ENCODE assay signal across 12 mouse cellular contexts in the genomic region with DNA sequence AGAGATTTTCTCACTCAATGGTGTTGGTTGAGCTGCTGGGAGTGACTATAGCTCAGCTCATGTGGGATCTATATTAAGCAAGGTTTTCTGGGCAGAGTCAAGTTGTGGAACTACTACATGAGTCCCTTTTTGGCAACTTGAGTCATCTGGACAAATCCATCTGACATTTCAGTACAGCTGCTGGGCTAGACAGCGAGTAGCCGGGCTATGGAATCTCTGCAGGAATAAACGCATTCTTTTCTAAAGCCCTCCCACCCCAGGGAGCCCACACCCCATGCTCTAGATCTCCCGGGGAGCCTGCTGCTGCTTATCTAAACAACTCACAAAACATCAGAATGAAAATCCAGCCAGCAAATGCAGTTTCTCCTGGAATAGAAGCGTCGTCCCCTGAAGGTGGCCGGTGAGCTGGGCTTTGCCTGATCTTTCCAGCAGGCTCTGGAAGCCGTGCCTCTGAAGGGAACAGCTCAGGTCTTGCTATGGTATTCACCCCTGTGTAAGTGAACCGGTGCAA. TPM values are rescaled to one million over a fixed set of nuclear protein-coding genes. Genes with fewer than 3 reads are reported as not detected.
DNase-seq lines count a peak whose midpoint lies in the region; ATAC-seq and TF ChIP-seq lines count a peak whose summit lies in the region.
"Had no signal": no experiment of that assay in that cellular context is flagged by ENCODE, and none has a peak within 500 bp of the region (broad histone marks: within the 10 kb centered on the region; RNA-seq: fewer than 3 reads in every experiment).

A gene (minus strand): TSS at position 49 of the 511 bp plus-strand sequence.

- no peaks in the 10 kb centered on the region for H3K9me3 ChIP-seq in stomach, embryonic 15.5 days
- no peaks in the 10 kb centered on the region for H3K9me3 ChIP-seq in stomach, postnatal 0 days (ENCODE audit: control insufficient read depth, low read length)
- H3K9me3 ChIP-seq in midbrain, embryonic 15.5 days: no peaks in the 10 kb centered on the region

- no peak for TF ChIP-seq POLR2A in thymus, adult 2 months (IDR thresholded peaks at IDR 0.05; ENCODE audit: control insufficient read depth, extremely low read depth, insufficient read depth, low read length, poor library complexity)

- no peak within 1 kb of the TSS for H3K9ac ChIP-seq in stomach, embryonic 15.5 days
- no peak within 1 kb of the TSS for H3K9ac ChIP-seq in stomach, postnatal 0 days (ENCODE audit: low read length)
- H3K9ac ChIP-seq in midbrain, embryonic 15.5 days: no peak within 1 kb of the TSS
- H3K9ac ChIP-seq: hindbrain, embryonic 14.5 days had no signal

- peak; percentile 23 to 27 for DNase-seq in frontal cortex, postnatal 36 days (ENCODE audit: low spot score in 2 of 2)
- no peak for DNase-seq in frontal cortex, postnatal 14 days (ENCODE audit: low spot score in 2 of 2)
- DNase-seq in stomach, postnatal 0 days (ENCODE audit: low spot score): no peak
- no peak for DNase-seq in heart, postnatal 25 days (ENCODE audit: low spot score)
- no peak for DNase-seq in thymus, adult 2 months
- no peak for DNase-seq in adrenal gland, adult 2 months
- DNase-seq: layer of hippocampus, adult 9-11 months had no signal

- no peaks in the 10 kb centered on the region for H3K27me3 ChIP-seq in stomach, embryonic 15.5 days (replicated peaks)
- H3K27me3 ChIP-seq in stomach, postnatal 0 days (ENCODE audit: control insufficient read depth, insufficient read depth, low read length): no peaks in the 10 kb centered on the region
- H3K27me3 ChIP-seq in midbrain, embryonic 15.5 days (replicated peaks): no peaks in the 10 kb centered on the region
- H3K27me3 ChIP-seq in thymus, adult 2 months (ENCODE audit: control insufficient read depth, insufficient read depth, low read length): no peaks in the 10 kb centered on the region

- H3K36me3 ChIP-seq in stomach, embryonic 15.5 days: no peaks in the 10 kb centered on the region
- no peaks in the 10 kb centered on the region for H3K36me3 ChIP-seq in stomach, postnatal 0 days (ENCODE audit: control insufficient read depth, insufficient read depth, low read length)
- H3K36me3 ChIP-seq in midbrain, embryonic 15.5 days (replicated peaks): no peaks in the 10 kb centered on the region
- no peaks in the 10 kb centered on the region for H3K36me3 ChIP-seq in thymus, adult 2 months (ENCODE audit: control insufficient read depth, insufficient read depth, low read length)

- no peak for TF ChIP-seq CTCF in stomach, postnatal 0 days (IDR thresholded peaks at IDR 0.05; ENCODE audit: low read depth)
- TF ChIP-seq CTCF in thymus, adult 2 months (IDR thresholded peaks at IDR 0.05; ENCODE audit: borderline replicate concordance, control insufficient read depth, extremely low read depth, insufficient read depth, low read length, poor library complexity): no peak

- H3K27ac ChIP-seq in stomach, embryonic 15.5 days: no peak within 1 kb of the TSS
- H3K27ac ChIP-seq in stomach, postnatal 0 days (replicated peaks): no peak within 1 kb of the TSS
- no peak within 1 kb of the TSS for H3K27ac ChIP-seq in midbrain, embryonic 15.5 days
- no peak within 1 kb of the TSS for H3K27ac ChIP-seq in thymus, adult 2 months (ENCODE audit: control insufficient read depth, insufficient read depth, low read length)
- H3K27ac ChIP-seq: hindbrain, embryonic 14.5 days; macrophage had no signal

- H3K4me3 ChIP-seq in stomach, embryonic 15.5 days (replicated peaks): no peak within 1 kb of the TSS
- H3K4me3 ChIP-seq in stomach, postnatal 0 days (ENCODE audit: low read depth, low read length): no peak within 1 kb of the TSS
- H3K4me3 ChIP-seq in midbrain, embryonic 15.5 days: no peak within 1 kb of the TSS
- no peak within 1 kb of the TSS for H3K4me3 ChIP-seq in thymus, adult 2 months (ENCODE audit: control insufficient read depth, insufficient read depth, low read length)

- 0 out of 2 replicates have a peak, but pooled peaks cover 2% of the 10 kb centered on the region for H3K4me1 ChIP-seq in stomach, embryonic 15.5 days
- H3K4me1 ChIP-seq in stomach, postnatal 0 days (replicated peaks; ENCODE audit: control insufficient read depth, insufficient read depth): no peaks in the 10 kb centered on the region
- no peaks in the 10 kb centered on the region for H3K4me1 ChIP-seq in midbrain, embryonic 15.5 days
- H3K4me1 ChIP-seq in thymus, adult 2 months (replicated peaks; ENCODE audit: control insufficient read depth, insufficient read depth, low read length): no peaks in the 10 kb centered on the region

- intact Hi-C loops in heart, postnatal 25 days (cut with DNase I): loop anchor here (5.0 to 10.0 kb wide), 3 partner anchors 40 to 752 kb away; a partner anchor contains a TSS

- ATAC-seq in stomach, embryonic 15.5 days (ENCODE audit: insufficient read depth, low FRiP score, low read depth): no peak
- ATAC-seq in stomach, postnatal 0 days (ENCODE audit: low FRiP score, low TSS enrichment): no peak
- ATAC-seq in midbrain, embryonic 15.5 days (replicated peaks): no peak

- 16% methylated on average over 9 of the region's 9 CpGs for WGBS in stomach, embryonic 15.5 days
- WGBS in stomach, postnatal 0 days: 12% methylated on average over 9 of the region's 9 CpGs
- 30% methylated on average over 9 of the region's 9 CpGs for WGBS in midbrain, embryonic 15.5 days
- WGBS in thymus, adult 2 months: 85% methylated on average over 9 of the region's 9 CpGs

- no peak for TF ChIP-seq EP300 in stomach, postnatal 0 days (optimal IDR thresholded peaks at IDR 0.05)

- 0 out of 2 replicates have a peak within 1 kb of the TSS, but pooled peaks have one; percentile 5 for H3K4me2 ChIP-seq in stomach, embryonic 15.5 days
- H3K4me2 ChIP-seq in stomach, postnatal 0 days (replicated peaks; ENCODE audit: low read depth): no peak within 1 kb of the TSS
- H3K4me2 ChIP-seq in midbrain, embryonic 15.5 days: no peak within 1 kb of the TSS
- H3K4me2 ChIP-seq: hindbrain, embryonic 14.5 days had no signal

RNA-seq across cellular contexts. Expression of the gene that starts here (rescaled TPM):
- 0.19 and 0.41 TPM in 2 replicates for polyA plus RNA-seq in stomach, embryonic 15.5 days (2015; fragmentation: Nextera tagmentation; extraction: Ambion mirVana)
- polyA plus RNA-seq in stomach, postnatal 0 days (2015; fragmentation: Nextera tagmentation; extraction: Ambion mirVana): 0.16 and 0.27 TPM in 2 replicates
- total RNA-seq in heart, postnatal 25 days (2021): 10 to 100 TPM; 62.9 to 66.5 TPM
- not detected in 2 replicates for polyA plus RNA-seq in midbrain, embryonic 15.5 days (2015; fragmentation: Nextera tagmentation; extraction: Ambion mirVana)
- 0.14 and 0.73 TPM in 2 replicates for polyA plus RNA-seq in thymus, adult 2 months (2012; rRNA removed)
- total RNA-seq in adrenal gland, adult 2 months (2021): not detected
- not detected in 2 replicates for polyA plus RNA-seq in adrenal gland, adult 2 months (2012; rRNA removed)
- polyA plus RNA-seq: hindbrain, embryonic 14.5 days; macrophage; spleen, adult 2 months had no signal

Comparison
In these comparisons a context has a peak if more than half of its experiments do, and no peak if none do; other contexts are left out.
1. RNA of the gene that starts here (total RNA-seq): 62.9 to 66.5 TPM in heart, postnatal 25 days; not detected in adrenal gland, adult 2 months; every median in the first group is over 10 times any median in the second.
2. DNase-seq: peak in frontal cortex, postnatal 36 days (2 of 2); none in frontal cortex, postnatal 14 days (0 of 2), stomach, postnatal 0 days (single experiment), heart, postnatal 25 days (single experiment), thymus, adult 2 months (single experiment) and adrenal gland, adult 2 months (single experiment).